Mouse (Mus musculus) forebrain, embryonic 11.5 days (tissue): ENCODE data around the gene Harbi1. TPM values are rescaled to one million over a fixed set of nuclear protein-coding genes. Genes with fewer than 3 reads are reported as not detected.

ENCODE experiments used
- ATAC-seq: fragments of 200-750 bp; cut with Nextera tagmentation; replicated peaks from 2 replicates; pipeline ENCODE4 v1.8.0; 2017; ENCODE audit warnings: moderate TSS enrichment; ENCODE audit not compliant: low FRiP score
- DNase-seq: peaks from one replicate; pipeline ENCODE4 v3.0.0-alpha.2; 2017; ENCODE audit warnings: low spot score
- H3K27ac ChIP-seq: fragments of 300-500 bp; sonication (generic); 2 replicates; pipeline ENCODE4 v1.5.1; 2014; ENCODE audit warnings: low read depth, low read length
- H3K27me3 ChIP-seq: fragments of 300-500 bp; sonication (generic); 2 replicates; pipeline ENCODE4 v1.6.1; 2014; ENCODE audit warnings: mild to moderate bottlenecking, low read length, mixed read lengths; ENCODE audit not compliant: control insufficient read depth, insufficient read depth
- H3K36me3 ChIP-seq: fragments of 300-500 bp; sonication (generic); 2 replicates; pipeline ENCODE4 v1.6.1; 2014; ENCODE audit warnings: mild to moderate bottlenecking, low read length, moderate library complexity, mixed read lengths; ENCODE audit not compliant: control insufficient read depth, insufficient read depth
- H3K4me1 ChIP-seq: fragments of 300-500 bp; sonication (generic); replicated peaks from 2 replicates; pipeline ENCODE4 v1.6.1; 2014; ENCODE audit warnings: low read length, mixed read lengths; ENCODE audit not compliant: control insufficient read depth, insufficient read depth
- H3K4me2 ChIP-seq: fragments of 300-500 bp; sonication (generic); 2 replicates; pipeline ENCODE4 v1.6.1; 2014; ENCODE audit warnings: low read depth, mild to moderate bottlenecking, low read length, moderate library complexity, mixed read lengths; ENCODE audit not compliant: severe bottlenecking
- H3K4me3 ChIP-seq: fragments of 300-500 bp; sonication (generic); 2 replicates; pipeline ENCODE4 v1.5.1; 2014; ENCODE audit warnings: low read depth, low read length
- H3K9ac ChIP-seq: fragments of 300-500 bp; sonication (generic); 2 replicates; pipeline ENCODE4 v1.6.1; 2014; ENCODE audit warnings: low read length
- H3K9me3 ChIP-seq: fragments of 300-500 bp; sonication (generic); 2 replicates; pipeline ENCODE4 v1.6.1; 2016; ENCODE audit warnings: low read length, mixed read lengths; ENCODE audit not compliant: control insufficient read depth
- WGBS: fragments of 180-500 bp; shearing (Covaris S2); extraction: QIAGEN DNeasy Blood & Tissue Kit; methylation state at CpG from one replicate; pipeline ENCODE4 v1.1.7; 2014; 5-methylcytosine and 5-hydroxymethylcytosine counted together
- polyA plus RNA-seq: library from polyadenylated mRNA; unstranded; fragments of >200 nt; fragmentation: Nextera tagmentation; extraction: Ambion mirVana; gene quantifications from 2 replicates; pipeline ENCODE4 v1.2.1, GENCODE M21; 2014

The Harbi1 gene
- polyA plus RNA-seq, 1 experiment from 2014 or later = 20.2 TPM

DNA sequence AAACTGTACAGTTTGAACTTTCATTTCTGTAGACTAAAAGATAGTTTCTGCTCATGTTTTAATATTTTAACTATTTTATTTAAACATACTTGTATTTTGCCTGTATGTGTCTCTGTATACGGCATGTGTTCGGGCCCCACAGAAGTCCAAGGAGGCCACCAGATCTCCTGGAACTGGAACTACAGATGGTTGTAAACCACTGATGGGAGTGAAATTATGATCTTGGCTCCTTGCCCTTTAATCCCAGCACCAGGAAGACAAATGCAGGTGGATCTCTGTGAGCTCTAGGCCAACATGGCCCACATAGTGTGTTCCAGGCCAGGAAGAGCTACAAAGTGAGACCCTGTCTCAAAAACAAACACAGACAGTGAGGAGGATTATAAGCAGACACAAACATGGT, 9.3 kb upstream of the Harbi1 start:
- H3K27me3 ChIP-seq = no peaks in the 10 kb centered on the region
- no peaks in the 10 kb centered on the region for H3K9me3 ChIP-seq
- 89% methylated on average over 2 of the region's 2 CpGs for WGBS
- ATAC-seq = no peak
- H3K27ac ChIP-seq = no peak overlapping the region
- H3K4me2 ChIP-seq = no peak overlapping the region
- H3K36me3 ChIP-seq = no peaks in the 10 kb centered on the region
- H3K9ac ChIP-seq = no peak overlapping the region
- H3K4me1 ChIP-seq = no peaks in the 10 kb centered on the region
- DNase-seq = no peak
- H3K4me3 ChIP-seq = no peak overlapping the region

DNA sequence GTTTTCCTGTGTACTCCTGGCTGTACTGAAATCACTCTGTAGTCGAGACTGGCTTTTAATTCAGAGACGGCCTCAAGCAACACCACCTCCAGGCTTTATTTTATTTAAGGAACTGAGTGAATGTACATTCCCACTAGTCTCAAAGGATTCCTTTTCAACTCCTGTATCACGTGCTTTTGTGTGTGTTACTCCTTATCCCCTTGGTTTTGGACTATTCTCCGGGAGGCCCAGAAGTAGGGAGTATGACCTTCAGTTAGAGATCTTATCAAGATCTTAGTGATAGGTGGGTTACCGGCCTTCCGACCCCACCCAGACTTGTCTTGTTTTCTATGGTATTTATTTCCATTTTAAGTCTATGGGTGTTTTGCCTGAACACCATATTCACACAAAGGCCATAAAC, 4.9 kb upstream of the Harbi1 start:
- ATAC-seq = no peak
- 86% methylated on average over 6 of the region's 6 CpGs for WGBS
- Histone ChIP-seq H3K4me2 (no peak overlapping the region), H3K4me1 (0 out of 2 replicates have a peak, but pooled peaks cover 2% of the 10 kb centered on the region), H3K36me3 (no peaks in the 10 kb centered on the region), H3K9ac (no peak overlapping the region), H3K27ac (no peak overlapping the region), H3K27me3 (no peaks in the 10 kb centered on the region), H3K9me3 (no peaks in the 10 kb centered on the region), H3K4me3 (no peak overlapping the region)
- DNase-seq = no peak

DNA sequence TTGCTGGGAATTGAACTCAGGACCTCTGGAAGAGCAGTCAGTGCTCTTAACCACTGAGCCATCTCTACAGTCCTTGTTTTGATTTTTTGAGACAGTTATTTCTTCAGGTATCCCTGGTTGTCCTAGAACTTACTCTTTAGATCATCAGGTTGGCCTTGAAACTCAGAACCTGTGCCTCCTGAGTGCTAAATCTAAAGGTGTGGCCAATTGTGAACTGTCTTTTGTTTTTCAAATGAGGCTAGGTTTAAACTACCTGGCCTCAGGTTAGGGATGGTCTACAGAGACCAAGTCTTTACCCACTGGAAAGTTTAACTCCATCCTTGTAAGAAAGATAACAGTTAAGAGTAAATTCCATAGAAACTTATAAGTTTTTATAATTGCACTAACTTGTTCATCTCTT, 4.2 kb upstream of the Harbi1 start:
- DNase-seq = no peak
- H3K27ac ChIP-seq = no peak overlapping the region

DNA sequence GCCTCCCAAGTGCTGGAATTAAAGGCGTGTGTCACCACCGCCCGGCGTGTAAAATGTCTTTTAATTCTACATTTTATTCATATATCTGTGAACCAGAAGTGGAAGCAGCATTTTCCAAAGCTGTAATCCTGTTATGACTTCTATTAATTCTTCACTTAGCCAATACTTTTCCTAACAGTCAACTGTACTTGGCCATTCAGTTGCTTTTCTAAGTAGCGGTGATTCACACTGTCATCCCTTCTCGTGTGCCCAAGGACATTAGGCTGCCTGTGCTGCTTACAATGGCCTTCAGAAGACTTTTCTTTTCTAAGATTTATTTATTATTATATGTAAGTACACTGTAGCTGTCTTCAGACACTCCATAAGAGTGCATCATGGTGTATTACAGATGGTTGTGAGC, 2.3 kb upstream of the Harbi1 start:
- no peak for ATAC-seq
- Histone ChIP-seq H3K9me3 (no peaks in the 10 kb centered on the region), H3K4me2 (no peak overlapping the region), H3K4me1 (peaks cover 4% of the 10 kb centered on the region; the same call in 1 of the 2 replicates), H3K36me3 (no peaks in the 10 kb centered on the region), H3K9ac (no peak overlapping the region), H3K27me3 (no peaks in the 10 kb centered on the region), H3K27ac (no peak overlapping the region), H3K4me3 (no peak overlapping the region)
- WGBS = 94% methylated on average over 6 of the region's 6 CpGs
- no peak for DNase-seq

More for the DNA sequence above, 4.2 kb upstream of the Harbi1 start:
- no peak overlapping the region for H3K9ac ChIP-seq
- no peaks in the 10 kb centered on the region for H3K9me3 ChIP-seq
- no peak overlapping the region for H3K4me3 ChIP-seq
- H3K27me3 ChIP-seq = no peaks in the 10 kb centered on the region
- 0 out of 2 replicates have a peak, but pooled peaks cover 2% of the 10 kb centered on the region for H3K4me1 ChIP-seq
- no peaks in the 10 kb centered on the region for H3K36me3 ChIP-seq
- no peak overlapping the region for H3K4me2 ChIP-seq
- no peak for ATAC-seq

DNA sequence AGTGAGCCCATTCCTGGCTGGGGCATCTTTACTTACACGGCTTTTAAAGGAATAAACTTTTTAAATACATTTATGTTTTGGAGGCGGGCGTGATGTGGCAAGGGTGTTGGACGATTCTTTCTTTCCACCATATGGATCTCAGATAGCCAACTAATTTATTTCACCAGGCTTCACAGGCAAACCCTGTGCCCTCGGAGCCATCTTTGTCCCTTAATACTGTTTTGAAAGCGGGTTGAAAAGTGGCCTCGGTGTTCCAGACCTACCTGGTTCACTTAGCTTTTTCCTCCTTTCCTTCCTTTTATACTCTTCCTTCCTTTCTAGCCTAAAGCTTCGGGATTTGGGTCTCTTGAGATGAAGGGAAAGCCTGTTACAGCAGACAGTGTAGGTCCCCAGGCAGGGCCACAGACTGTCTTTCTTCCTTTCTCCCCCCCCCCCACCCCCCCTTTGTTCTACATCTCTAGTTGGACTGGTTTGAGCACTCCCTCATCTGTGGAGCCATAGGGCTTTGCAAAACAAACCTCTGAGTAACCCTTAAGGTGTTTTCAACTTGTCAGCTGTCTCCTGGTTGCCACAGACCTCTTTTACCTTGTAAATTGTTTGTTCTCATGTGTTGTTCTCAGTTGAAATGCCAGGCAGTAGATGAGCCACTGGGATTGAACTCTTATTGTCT, 739 bp downstream of the Harbi1 start:
- Histone ChIP-seq H3K27ac (no peak overlapping the region), H3K4me3 (peak overlapping the region; percentile 88), H3K4me1 (peaks cover 4% of the 10 kb centered on the region; the same call in 1 of the 2 replicates), H3K36me3 (no peaks in the 10 kb centered on the region), H3K9ac (peak overlapping the region; percentile 67), H3K4me2 (peak overlapping the region; percentile 66), H3K9me3 (no peaks in the 10 kb centered on the region), H3K27me3 (no peaks in the 10 kb centered on the region)
- ATAC-seq = no peak
- no peak for DNase-seq
- 4% methylated on average over 8 of the region's 8 CpGs for WGBS

DNA sequence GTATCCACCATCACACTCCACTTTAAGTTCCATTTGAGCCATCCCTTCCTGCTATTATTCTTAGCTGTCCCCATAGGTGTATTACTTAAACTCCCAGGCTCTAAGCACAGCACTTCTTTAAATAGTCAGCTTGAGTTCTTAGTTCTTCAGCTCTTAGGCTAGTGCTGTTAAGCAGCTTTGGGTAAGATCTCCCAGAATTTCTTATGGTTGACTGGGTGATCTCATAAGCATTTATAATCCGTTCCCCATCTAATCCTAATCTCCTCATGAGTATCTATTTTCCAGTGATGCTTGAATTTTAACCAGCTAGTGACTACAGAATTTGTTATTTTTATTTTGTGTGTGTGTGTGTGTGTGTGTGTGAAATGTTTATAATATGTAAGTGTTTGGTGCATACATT, 4.3 kb downstream of the Harbi1 start:
- ATAC-seq = no peak
- Histone ChIP-seq H3K4me2 (no peak overlapping the region), H3K9me3 (no peaks in the 10 kb centered on the region), H3K27ac (no peak overlapping the region), H3K4me3 (no peak overlapping the region), H3K4me1 (peaks cover 2% of the 10 kb centered on the region; the same call in 1 of the 2 replicates), H3K9ac (no peak overlapping the region), H3K36me3 (no peaks in the 10 kb centered on the region), H3K27me3 (no peaks in the 10 kb centered on the region)
- no peak for DNase-seq
- 70% methylated on average over 1 of the region's 1 CpGs for WGBS

DNA sequence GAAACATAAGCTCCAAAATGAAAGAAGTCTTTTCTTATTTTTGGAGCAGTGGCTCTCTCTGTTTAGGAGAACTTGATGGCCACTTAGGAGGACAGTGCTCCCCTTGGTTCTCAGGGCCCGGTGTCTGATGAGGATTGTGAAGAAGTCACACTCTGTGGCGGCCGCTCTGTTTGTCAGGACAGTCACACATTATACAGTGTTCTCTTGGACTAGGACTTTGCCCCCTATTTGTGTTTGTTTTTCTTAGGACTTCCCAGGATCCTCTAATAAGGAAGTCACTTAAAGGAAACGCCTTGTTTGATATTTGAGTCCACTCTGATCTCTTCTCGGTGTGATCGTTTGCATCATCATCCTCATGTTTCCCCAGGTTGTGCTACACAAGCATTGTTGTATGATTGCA, 7.6 kb downstream of the Harbi1 start:
- Histone ChIP-seq H3K36me3 (no peaks in the 10 kb centered on the region), H3K9ac (no peak overlapping the region), H3K9me3 (no peaks in the 10 kb centered on the region), H3K4me2 (no peak overlapping the region), H3K27ac (no peak overlapping the region), H3K4me3 (no peak overlapping the region), H3K4me1 (no peaks in the 10 kb centered on the region), H3K27me3 (no peaks in the 10 kb centered on the region)
- DNase-seq (no peak), ATAC-seq (no peak)
- 88% methylated on average over 6 of the region's 6 CpGs for WGBS

DNA sequence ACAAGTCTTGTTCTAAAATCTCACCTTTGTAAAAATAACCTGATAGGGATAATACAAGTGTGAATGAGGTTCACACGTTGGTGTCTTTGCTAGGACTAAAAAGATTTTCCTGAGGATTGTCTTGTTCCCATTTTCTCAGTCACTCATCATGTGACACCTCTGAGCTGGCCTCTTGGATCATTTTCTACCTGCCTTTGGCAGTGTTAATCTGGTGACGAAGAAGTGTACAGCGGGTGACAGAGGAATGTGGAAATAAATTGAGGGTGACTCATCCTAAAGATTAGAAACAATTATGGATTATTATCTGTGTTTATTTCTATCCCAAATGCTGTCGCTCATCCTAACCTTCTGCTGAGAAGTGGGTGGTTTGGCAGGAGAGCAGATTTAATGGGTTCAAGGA, 12.7 kb downstream of the Harbi1 start:
- ATAC-seq = no peak
- H3K4me1 ChIP-seq = no peaks in the 10 kb centered on the region
- no peaks in the 10 kb centered on the region for H3K27me3 ChIP-seq
- H3K9ac ChIP-seq = no peak overlapping the region
- H3K27ac ChIP-seq = no peak overlapping the region
- no peaks in the 10 kb centered on the region for H3K36me3 ChIP-seq
- no peak overlapping the region for H3K4me3 ChIP-seq
- H3K9me3 ChIP-seq = no peaks in the 10 kb centered on the region
- no peak overlapping the region for H3K4me2 ChIP-seq
- DNase-seq = no peak
- 83% methylated on average over 4 of the region's 4 CpGs for WGBS

DNA sequence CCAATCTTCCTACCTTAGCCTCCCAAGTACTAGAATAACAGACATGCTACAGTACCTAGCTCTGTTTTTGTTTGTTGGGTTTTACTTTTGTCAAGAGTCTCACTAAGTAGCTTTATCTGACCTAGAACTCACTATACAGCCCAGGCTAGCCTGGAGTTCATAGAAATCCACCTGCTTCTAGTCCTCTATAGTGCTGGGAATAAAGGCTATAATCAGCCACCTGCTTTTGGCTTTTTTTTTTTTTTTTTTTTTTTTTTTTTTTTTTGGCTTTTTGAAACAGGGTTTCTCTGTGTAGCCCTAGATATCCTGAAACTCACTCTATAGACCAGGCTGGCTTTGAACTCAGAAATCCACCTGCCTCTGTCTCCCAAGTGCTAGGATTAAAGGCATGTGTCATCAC, 13.3 kb downstream of the Harbi1 start:
- ATAC-seq (no peak), DNase-seq (no peak)
- no peaks in the 10 kb centered on the region for H3K9me3 ChIP-seq
- H3K4me3 ChIP-seq = no peak overlapping the region
- no peak overlapping the region for H3K4me2 ChIP-seq
- H3K36me3 ChIP-seq = no peaks in the 10 kb centered on the region
- H3K27me3 ChIP-seq = no peaks in the 10 kb centered on the region
- H3K4me1 ChIP-seq = no peaks in the 10 kb centered on the region
- no peak overlapping the region for H3K9ac ChIP-seq
- H3K27ac ChIP-seq = no peak overlapping the region
